Mouse (Mus musculus) heart, postnatal 0 days (tissue): ENCODE measurements at regions not wholly inside any gene's neighbourhood (a gene's known extent, or its start where the extent isn't known, plus 50 kb on each side); places are given as distances from the start of the nearest gene placed in this dataset.

Experiments
- CTCF ChIP-seq: IDR thresholded peaks from 2 replicates; pipeline ENCODE4 v1.5.1; 2016; ENCODE audit warnings: antibody characterized with exemption, control low read depth, low read depth
- EP300 ChIP-seq: IDR thresholded peaks from 2 replicates; pipeline ENCODE4 v1.6.1; 2016; ENCODE audit warnings: antibody characterized with exemption, low read depth

DNA sequence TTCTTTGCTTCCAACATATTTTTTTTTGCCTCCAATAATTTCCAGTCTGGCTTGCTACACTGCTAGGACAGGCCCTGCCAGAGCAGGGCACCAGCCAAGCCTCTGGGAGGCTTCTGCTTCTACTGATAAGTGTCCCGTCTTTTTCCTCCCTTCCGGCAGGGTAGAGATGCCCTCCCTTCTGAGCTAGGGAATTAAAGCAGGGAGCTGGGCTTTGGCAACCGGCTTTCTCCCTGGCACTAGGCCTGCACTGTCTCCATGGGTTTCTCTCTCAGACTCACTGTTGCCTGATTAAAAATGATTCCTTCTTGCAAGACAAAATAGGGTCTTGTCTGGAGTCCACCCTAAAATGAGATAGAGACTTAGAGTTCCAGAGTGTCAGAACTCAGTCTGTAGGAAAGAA lies 153.3 kb upstream of the Gm4791 start:
- TF ChIP-seq CTCF (no peak), EP300 (no peak)
